Mouse (Mus musculus) hindbrain, embryonic 16.5 days (tissue): ENCODE measurements around the gene Dip2b. TPM values are rescaled to one million over a fixed set of nuclear protein-coding genes. Genes with fewer than 3 reads are reported as not detected.

Experiments used
- ATAC-seq: fragments of 200-750 bp; cut with Nextera tagmentation; 2 replicates; pipeline ENCODE4 v1.8.0; 2017; ENCODE audit warnings: moderate TSS enrichment, moderate library complexity
- H3K27ac ChIP-seq: fragments of 300-500 bp; sonication (generic); 2 replicates; pipeline ENCODE4 v1.5.1; 2014; ENCODE audit warnings: low read depth, mild to moderate bottlenecking, control low read depth, low read length, moderate library complexity
- H3K27me3 ChIP-seq: fragments of 300-500 bp; sonication (generic); replicated peaks from 2 replicates; pipeline ENCODE4 v1.6.1; 2014; ENCODE audit warnings: low read length; ENCODE audit not compliant: control insufficient read depth, insufficient read depth
- H3K36me3 ChIP-seq: fragments of 300-500 bp; sonication (generic); 2 replicates; pipeline ENCODE4 v1.6.1; 2014; ENCODE audit warnings: mild to moderate bottlenecking, low read length, moderate library complexity, mixed read lengths; ENCODE audit not compliant: control insufficient read depth, insufficient read depth
- H3K4me1 ChIP-seq: fragments of 300-500 bp; sonication (generic); 2 replicates; pipeline ENCODE4 v1.6.1; 2014; ENCODE audit warnings: low read depth, low read length; ENCODE audit not compliant: control insufficient read depth, insufficient read depth
- H3K4me2 ChIP-seq: fragments of 300-500 bp; sonication (generic); 2 replicates; pipeline ENCODE4 v1.6.1; 2014; ENCODE audit warnings: mild to moderate bottlenecking, low read length, control low read depth, moderate library complexity
- H3K4me3 ChIP-seq: fragments of 300-500 bp; sonication (generic); 2 replicates; pipeline ENCODE4 v1.5.1; 2014; ENCODE audit warnings: mild to moderate bottlenecking, low read length, control low read depth, moderate library complexity
- H3K9ac ChIP-seq: fragments of 300-500 bp; sonication (generic); 2 replicates; pipeline ENCODE4 v1.6.1; 2014; ENCODE audit warnings: low read depth, mild to moderate bottlenecking, control low read depth, low read length, moderate library complexity
- H3K9me3 ChIP-seq: fragments of 300-500 bp; sonication (generic); 2 replicates; pipeline ENCODE4 v1.6.1; 2014; ENCODE audit warnings: mild to moderate bottlenecking, low read length, moderate library complexity; ENCODE audit not compliant: control insufficient read depth
- WGBS: fragments of 180-500 bp; shearing (Covaris S2); extraction: QIAGEN DNeasy Blood & Tissue Kit; methylation state at CpG from one replicate; pipeline ENCODE4 v1.1.7; 2014; 5-methylcytosine and 5-hydroxymethylcytosine counted together
- polyA plus RNA-seq: library from polyadenylated mRNA; unstranded; fragments of >200 nt; fragmentation: Nextera tagmentation; extraction: Ambion mirVana; gene quantifications from 2 replicates; pipeline ENCODE4 v1.2.1, GENCODE M21; 2015

Dip2b gene
- polyA plus RNA-seq, 1 experiment from 2014 or later, result 12.4 TPM

DNA sequence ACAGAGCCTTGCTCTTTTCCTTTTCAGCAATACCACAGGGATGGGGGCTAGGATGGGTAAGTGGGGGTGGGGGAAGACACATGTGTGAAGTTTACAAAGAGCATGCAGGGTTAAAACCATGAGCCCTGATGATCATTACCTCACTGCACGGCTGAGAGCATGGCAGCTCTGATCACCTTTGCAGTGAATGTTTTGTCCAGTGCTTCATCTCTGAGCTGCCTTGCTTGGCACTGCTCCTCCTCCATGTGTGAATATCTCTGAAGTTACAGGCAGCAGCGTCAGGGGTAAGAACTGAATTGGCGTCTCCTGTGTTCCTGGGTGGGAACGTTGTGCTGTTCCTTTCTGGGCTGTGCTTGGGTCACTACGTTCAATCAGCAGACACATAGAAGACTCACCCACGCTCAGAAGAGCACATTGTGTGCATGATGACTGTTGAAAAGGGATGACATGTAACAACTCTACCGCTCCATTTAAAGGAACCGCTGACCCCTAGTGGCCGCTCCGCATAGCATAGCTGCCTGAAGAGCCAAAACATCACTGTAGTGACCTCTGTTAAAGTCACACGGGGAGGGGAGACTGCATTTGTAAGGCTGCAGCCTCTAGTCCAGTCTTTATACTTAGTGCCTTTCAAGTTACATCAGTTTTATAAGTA, 88.1 kb downstream of the Dip2b start:
- Histone ChIP-seq H3K4me1 (peaks cover 5% of the 10 kb centered on the region), H3K27me3 (no peaks in the 10 kb centered on the region), H3K36me3 (no peaks in the 10 kb centered on the region), H3K9ac (0 out of 2 replicates have a peak overlapping the region, but pooled peaks have one; percentile 37), H3K4me3 (no peak overlapping the region), H3K9me3 (no peaks in the 10 kb centered on the region), H3K27ac (peak overlapping the region; percentile 35), H3K4me2 (peak overlapping the region; percentile 13; the same call in 1 of the 2 replicates)
- peak; percentile 84 for ATAC-seq
- WGBS, result 6% methylated on average over 11 of the region's 11 CpGs

DNA sequence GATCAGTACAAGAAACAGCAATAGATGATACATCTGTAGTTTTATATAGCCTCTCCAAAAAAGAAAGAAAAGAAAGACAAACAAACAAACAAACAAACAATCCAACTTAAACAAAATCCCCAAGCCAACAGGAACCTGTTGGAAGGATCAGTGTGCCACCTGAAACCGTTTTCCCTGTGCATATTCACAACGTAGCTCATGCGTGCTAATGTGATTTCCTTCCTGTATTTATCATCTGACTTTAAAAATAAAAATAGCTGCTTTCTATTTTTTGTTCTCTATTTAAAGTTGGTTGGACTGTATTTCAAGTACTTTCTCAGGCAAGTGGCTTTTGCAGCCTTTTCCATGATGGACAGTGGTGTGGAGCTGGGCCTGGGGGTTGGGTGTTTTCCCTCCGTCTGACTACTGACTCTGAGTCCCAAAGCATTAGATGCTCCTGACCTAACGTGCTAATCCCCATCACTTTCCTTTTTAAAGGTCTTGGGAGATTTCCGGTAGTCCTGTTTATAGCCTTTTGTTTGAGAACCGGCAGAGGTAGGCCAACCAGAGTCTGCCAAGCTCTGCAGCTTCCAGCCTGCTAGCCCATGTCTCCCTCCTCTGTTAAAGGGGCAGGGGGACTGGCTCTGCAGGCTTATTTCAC, 90.8 kb downstream of the Dip2b start:
- no peak overlapping the region for H3K4me2 ChIP-seq
- H3K9ac ChIP-seq, result no peak overlapping the region
- H3K9me3 ChIP-seq, result no peaks in the 10 kb centered on the region
- H3K4me3 ChIP-seq, result no peak overlapping the region
- H3K27me3 ChIP-seq, result no peaks in the 10 kb centered on the region
- no peak overlapping the region for H3K27ac ChIP-seq
- no peak for ATAC-seq
- peaks cover 5% of the 10 kb centered on the region for H3K4me1 ChIP-seq
- 66% methylated on average over 7 of the region's 7 CpGs for WGBS
- H3K36me3 ChIP-seq, result no peaks in the 10 kb centered on the region

DNA sequence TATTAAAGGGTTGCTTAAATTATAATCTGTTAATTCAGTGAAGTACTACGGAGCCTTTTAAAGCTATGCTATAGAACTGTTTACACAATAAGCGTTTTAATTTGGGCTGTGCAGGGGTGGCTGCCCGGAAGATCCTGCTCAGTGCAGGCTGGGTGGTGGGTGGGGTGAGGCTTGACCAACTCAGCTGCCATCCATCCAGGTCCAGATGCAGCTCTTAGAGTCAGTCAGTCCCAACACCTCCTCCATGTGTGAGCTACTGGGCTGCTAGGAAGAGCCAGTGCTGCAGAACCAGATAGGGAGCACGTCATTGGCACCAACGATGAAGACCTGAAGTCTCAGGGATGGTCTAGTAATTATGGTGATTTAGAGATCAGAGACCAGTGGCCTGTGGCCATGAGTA, 101.2 kb downstream of the Dip2b start:
- no peaks in the 10 kb centered on the region; the same call in 1 of the 2 replicates for H3K4me1 ChIP-seq
- no peaks in the 10 kb centered on the region for H3K36me3 ChIP-seq
- 91% methylated on average over 5 of the region's 5 CpGs for WGBS
- H3K9ac ChIP-seq, result no peak overlapping the region
- no peaks in the 10 kb centered on the region for H3K27me3 ChIP-seq
- H3K4me3 ChIP-seq, result no peak overlapping the region
- no peak overlapping the region for H3K4me2 ChIP-seq
- H3K9me3 ChIP-seq, result no peaks in the 10 kb centered on the region
- ATAC-seq, result no peak
- no peak overlapping the region for H3K27ac ChIP-seq

DNA sequence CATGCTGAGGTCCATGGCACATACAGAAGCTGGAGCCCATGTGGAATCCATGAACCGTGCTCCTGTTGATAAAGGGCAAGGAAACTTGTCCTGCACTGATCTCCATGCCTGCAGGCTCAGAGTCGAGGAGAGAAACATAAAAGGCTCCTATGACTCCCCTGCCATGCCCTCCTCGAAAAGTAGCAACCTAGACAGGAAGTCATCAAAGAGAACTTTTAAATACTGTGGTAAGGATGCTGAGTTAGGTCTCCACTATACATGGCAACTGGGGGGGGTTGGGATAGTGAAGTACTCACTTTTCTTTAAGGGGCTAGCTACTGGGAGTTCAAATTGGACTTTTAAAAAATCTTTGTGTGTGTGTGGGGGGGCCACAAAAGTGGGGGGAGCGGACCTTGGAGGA, 102.0 kb downstream of the Dip2b start:
- ATAC-seq, result no peak
- WGBS, result 81% methylated on average over 4 of the region's 4 CpGs
- no peak overlapping the region for H3K27ac ChIP-seq
- no peak overlapping the region for H3K4me2 ChIP-seq
- H3K9me3 ChIP-seq, result no peaks in the 10 kb centered on the region
- no peak overlapping the region for H3K9ac ChIP-seq
- H3K27me3 ChIP-seq, result no peaks in the 10 kb centered on the region
- no peaks in the 10 kb centered on the region for H3K36me3 ChIP-seq
- H3K4me1 ChIP-seq, result peaks cover 2% of the 10 kb centered on the region
- no peak overlapping the region for H3K4me3 ChIP-seq

DNA sequence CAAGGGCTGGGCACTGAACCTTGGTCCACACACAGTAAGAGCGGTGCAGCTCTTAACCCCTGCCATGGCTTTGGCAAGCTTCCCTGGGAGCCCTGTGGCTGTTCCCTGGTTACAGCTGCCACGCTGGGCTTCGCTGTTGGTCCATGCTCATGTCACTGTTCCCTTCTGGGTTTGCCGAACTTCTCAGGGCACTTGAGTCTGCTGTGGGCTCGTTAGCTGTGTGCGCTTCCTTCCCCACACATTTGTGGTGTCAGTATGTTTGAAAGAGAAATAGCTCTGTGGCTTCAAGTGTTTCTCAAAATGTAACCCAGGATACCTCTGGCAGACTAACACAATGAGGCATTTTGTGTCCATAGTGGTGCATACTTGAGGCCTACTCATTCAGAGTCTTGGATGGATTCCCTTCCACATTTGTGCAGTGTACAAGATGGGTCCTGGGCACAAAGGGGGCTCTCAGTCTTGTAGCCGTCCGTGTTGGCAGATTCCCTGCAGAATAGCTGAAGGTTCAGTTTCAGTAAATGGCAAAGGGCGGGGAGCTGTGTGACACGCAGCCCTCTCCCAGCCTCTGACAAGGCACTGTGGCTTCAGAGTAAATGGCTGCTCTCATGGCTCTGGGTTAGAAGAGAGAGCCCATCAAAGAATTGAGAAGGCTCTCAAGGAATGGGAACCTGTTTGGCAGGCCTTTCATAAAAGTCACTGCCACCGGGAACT, 104.8 kb downstream of the Dip2b start:
- Histone ChIP-seq H3K27ac (peak overlapping the region; percentile 67), H3K36me3 (no peaks in the 10 kb centered on the region), H3K4me2 (no peak overlapping the region), H3K9me3 (no peaks in the 10 kb centered on the region), H3K4me3 (no peak overlapping the region), H3K9ac (no peak overlapping the region), H3K27me3 (no peaks in the 10 kb centered on the region), H3K4me1 (peaks cover 5% of the 10 kb centered on the region)
- WGBS, result 62% methylated on average over 11 of the region's 11 CpGs
- peak; percentile 96 for ATAC-seq

DNA sequence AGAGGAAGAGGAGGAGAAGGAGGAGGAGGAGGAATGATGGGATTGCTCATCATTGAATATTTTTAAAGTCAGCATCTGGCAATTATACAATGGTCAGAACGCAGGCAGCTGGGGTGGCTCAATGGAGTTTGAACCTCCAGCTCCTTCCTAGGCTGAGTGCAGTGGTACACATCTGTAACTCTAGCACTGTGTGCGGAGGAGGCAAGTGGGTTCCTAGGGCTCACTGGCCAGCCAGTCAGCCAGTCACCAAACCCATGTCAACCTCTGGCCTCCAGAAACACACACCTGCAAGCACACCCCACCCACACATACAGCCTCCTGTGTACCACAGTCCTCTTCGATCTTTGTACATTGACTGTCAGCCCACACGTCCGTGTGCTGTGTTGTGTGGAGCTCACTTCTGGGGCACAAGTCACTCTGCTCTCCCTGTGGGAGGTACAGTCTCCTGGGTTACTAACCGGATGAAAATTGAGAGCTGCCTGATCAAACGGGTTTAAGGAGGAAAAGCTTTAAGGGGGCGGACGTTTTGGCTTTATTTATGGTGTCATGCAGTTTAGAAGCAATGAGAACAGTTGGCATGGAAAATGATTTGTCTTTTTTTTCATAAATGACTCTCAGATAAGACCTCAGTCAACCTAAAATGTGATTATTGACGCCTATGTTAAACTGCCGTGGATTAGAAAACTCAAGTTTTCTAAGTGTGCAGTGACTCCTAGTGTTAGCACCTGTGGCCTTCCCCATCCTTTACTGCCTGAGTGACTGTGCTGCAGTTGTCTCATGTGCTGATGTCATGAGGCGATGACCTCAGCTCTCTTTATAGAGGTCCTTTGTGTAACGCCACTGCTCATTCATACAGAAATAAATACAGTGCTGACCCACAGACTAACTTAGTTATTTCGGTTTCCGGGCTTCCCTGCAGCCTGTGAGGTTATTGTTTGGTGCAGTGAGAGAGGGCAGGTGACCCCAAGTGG, 106.7 kb downstream of the Dip2b start:
- 51% methylated on average over 15 of the region's 15 CpGs for WGBS
- Histone ChIP-seq H3K4me2 (no peak overlapping the region), H3K27me3 (no peaks in the 10 kb centered on the region), H3K9ac (no peak overlapping the region), H3K9me3 (no peaks in the 10 kb centered on the region), H3K4me3 (no peak overlapping the region), H3K4me1 (peaks cover 5% of the 10 kb centered on the region), H3K36me3 (no peaks in the 10 kb centered on the region), H3K27ac (0 out of 2 replicates have a peak overlapping the region, but pooled peaks have one; percentile 8)
- ATAC-seq, result no peak

DNA sequence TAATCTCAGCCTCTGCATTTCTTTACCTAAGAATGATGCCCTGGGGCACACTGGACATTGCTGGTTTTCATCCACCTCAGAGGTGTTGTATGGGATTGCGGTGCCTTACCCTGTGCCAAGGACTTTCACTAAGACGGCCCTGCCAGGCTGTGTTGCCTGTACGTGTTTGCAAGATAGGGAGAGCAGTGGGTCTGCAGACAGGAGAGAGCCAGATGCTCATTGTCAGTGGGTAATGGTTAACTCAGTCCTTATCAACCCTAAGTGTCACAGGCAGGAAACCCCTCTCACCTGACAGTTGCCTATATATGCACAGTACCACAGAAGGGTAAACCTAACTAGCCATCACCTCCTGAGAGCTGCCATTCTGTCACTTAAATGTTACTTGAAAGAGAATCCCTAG, 107.5 kb downstream of the Dip2b start:
- Histone ChIP-seq H3K4me1 (peaks cover 7% of the 10 kb centered on the region), H3K9ac (no peak overlapping the region), H3K27ac (no peak overlapping the region), H3K36me3 (no peaks in the 10 kb centered on the region), H3K9me3 (no peaks in the 10 kb centered on the region), H3K27me3 (no peaks in the 10 kb centered on the region), H3K4me3 (no peak overlapping the region), H3K4me2 (no peak overlapping the region)
- 83% methylated on average over 3 of the region's 3 CpGs for WGBS
- ATAC-seq, result no peak

DNA sequence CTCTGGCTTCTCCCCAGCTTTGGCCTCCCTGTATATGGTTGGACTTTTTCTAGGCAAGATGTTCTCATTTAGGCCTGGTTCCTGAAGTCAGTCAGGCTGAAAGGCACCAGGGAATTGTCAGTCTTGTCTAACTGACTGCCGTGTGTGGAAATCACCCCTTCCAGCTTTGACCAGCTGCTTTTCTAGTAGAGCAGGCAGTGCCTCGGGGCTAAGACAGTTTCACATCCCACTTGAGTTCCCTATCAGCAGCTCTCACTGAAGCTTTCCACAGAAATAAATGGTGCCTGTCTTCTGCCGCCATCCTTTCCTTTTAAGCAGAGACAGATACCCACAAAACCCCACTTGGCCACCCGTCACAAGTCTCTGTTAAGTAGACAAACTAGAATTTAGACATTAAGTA, 112.1 kb downstream of the Dip2b start:
- H3K4me2 ChIP-seq, result no peak overlapping the region
- no peak overlapping the region for H3K4me3 ChIP-seq
- H3K4me1 ChIP-seq, result peaks cover 7% of the 10 kb centered on the region; the same call in 1 of the 2 replicates
- H3K9me3 ChIP-seq, result no peaks in the 10 kb centered on the region
- ATAC-seq, result no peak
- H3K27me3 ChIP-seq, result no peaks in the 10 kb centered on the region
- H3K9ac ChIP-seq, result no peak overlapping the region
- peak overlapping the region; percentile 4 for H3K27ac ChIP-seq
- peaks cover 10% of the 10 kb centered on the region for H3K36me3 ChIP-seq
- WGBS, result 57% methylated on average over 4 of the region's 4 CpGs
